Comparison of ENCODE assay signal across 8 mouse cellular contexts in genomic region chr5:142463461-142464454, GRCm38 (mm10). TPM values are rescaled to one million over a fixed set of nuclear protein-coding genes. Genes with fewer than 3 reads are reported as not detected.
DNase-seq lines count a peak whose midpoint lies in the region; ATAC-seq and TF ChIP-seq lines count a peak whose summit lies in the region.

Ap5z1 (plus strand) TSS chr5:142463944.

- peaks cover 19% of the 10 kb centered on the region for H3K36me3 ChIP-seq in forebrain, embryonic 14.5 days (ENCODE audit: control insufficient read depth, insufficient read depth, low read length)

- no peak for TF ChIP-seq CTCF in lung, adult 2 months (IDR thresholded peaks at IDR 0.05; ENCODE audit: insufficient read depth, low read length)

- H3K4me3 ChIP-seq in forebrain, embryonic 14.5 days (ENCODE audit: low read depth, low read length), result peak within 1 kb of the TSS; percentile 76
- peak within 1 kb of the TSS; percentile 79 for H3K4me3 ChIP-seq in lung, adult 2 months (replicated peaks; ENCODE audit: extremely low read depth, low read depth, low read length)

- DNase-seq in ES-CJ7 (ENCODE audit: low read depth, low spot score), result peak; percentile 98
- DNase-seq in cerebellum, adult 11 months, result peak; percentile 93
- DNase-seq in forebrain, embryonic 14.5 days (ENCODE audit: low spot score), result peak; percentile 98
- peak; percentile 90 to 91 for DNase-seq in heart, postnatal 14 days
- DNase-seq in layer of hippocampus, adult 18-20 months (ENCODE audit: low spot score in 2 of 2), result peak; percentile 85 to 91
- DNase-seq in lung, adult 2 months, result peak; percentile 88
- DNase-seq in thymus, adult 18-20 months, result peak; percentile 93 to 94

- intact Hi-C loops in heart, postnatal 14 days (cut with DNase I), result no loop called here

- peaks cover 7% of the 10 kb centered on the region for H3K4me1 ChIP-seq in forebrain, embryonic 14.5 days (ENCODE audit: control insufficient read depth, insufficient read depth, low read length)
- H3K4me1 ChIP-seq in lung, adult 2 months (ENCODE audit: control insufficient read depth, insufficient read depth, low read length), result no peaks in the 10 kb centered on the region; the same call in 1 of the 2 replicates

- no peaks in the 10 kb centered on the region for H3K9me3 ChIP-seq in forebrain, embryonic 14.5 days (replicated peaks; ENCODE audit: control insufficient read depth, low read length)

- peak within 1 kb of the TSS; percentile 73 for H3K9ac ChIP-seq in forebrain, embryonic 14.5 days (ENCODE audit: low read length)

- WGBS in forebrain, embryonic 14.5 days, result 1% methylated on average over 60 of the region's 60 CpGs
- 2% methylated on average over 59 of the region's 60 CpGs for WGBS in lung, adult 2 months

- H3K27me3 ChIP-seq in forebrain, embryonic 14.5 days (replicated peaks; ENCODE audit: control insufficient read depth, insufficient read depth, low read length), result no peaks in the 10 kb centered on the region

- peak within 1 kb of the TSS; percentile 87 for H3K27ac ChIP-seq in forebrain, embryonic 14.5 days (ENCODE audit: low read depth, low read length)

- peak within 1 kb of the TSS; percentile 83 for H3K4me2 ChIP-seq in forebrain, embryonic 14.5 days (ENCODE audit: low read length)

- ATAC-seq in forebrain, embryonic 14.5 days, result peak; percentile 93
- ATAC-seq in neutrophil, adult 5-6 weeks (ENCODE audit: extremely low read depth, insufficient number of reproducible peaks, low FRiP score, poor library complexity, severe bottlenecking), result peak; percentile 88

- TF ChIP-seq POLR2A in lung, adult 2 months (IDR thresholded peaks at IDR 0.05; ENCODE audit: borderline replicate concordance, extremely low read depth, low read depth, low read length), result peak; percentile 91; the same call in 1 of the 2 replicates

RNA-seq across cellular contexts. Expression of gene Ap5z1, which starts in this region (rescaled TPM):
- polyA plus RNA-seq in forebrain, embryonic 14.5 days (2014; fragmentation: Nextera tagmentation; extraction: Ambion mirVana), result 9.4 and 14.3 TPM in 2 replicates
- total RNA-seq in heart, postnatal 14 days (2021), result 1 to 10 TPM; 5.9 to 8.7 TPM
- total RNA-seq in layer of hippocampus, adult 18-20 months (2021), result 10 to 100 TPM; 21.1 to 23.4 TPM
- polyA plus RNA-seq in lung, adult 2 months (2012; rRNA removed), result 50.6 and 66.2 TPM in 2 replicates
- total RNA-seq in neutrophil, adult 5-6 weeks (2017), result 18.0 and 19.8 TPM in 2 replicates

Comparison
In these comparisons a context has a peak if more than half of its experiments do, and no peak if none do; other contexts are left out.
1. Peak in every context shown above with its lines: DNase-seq, ATAC-seq, H3K4me3 ChIP-seq and H3K27ac ChIP-seq.